Mouse (Mus musculus) ES-E14 (cell line): ENCODE data around the gene Ust.

ENCODE experiments used
- CHD2 ChIP-seq: IDR thresholded peaks from 2 replicates; pipeline ENCODE4 v1.6.1; 2014; ENCODE audit warnings: mild to moderate bottlenecking, low read depth, low read length, inconsistent platforms
- HCFC1 ChIP-seq: IDR thresholded peaks from 2 replicates; pipeline ENCODE4 v1.6.1; 2012; ENCODE audit warnings: low read length, inconsistent platforms, borderline replicate concordance; ENCODE audit not compliant: insufficient read depth
- MAFK ChIP-seq: IDR thresholded peaks from 2 replicates; pipeline ENCODE4 v1.6.1; 2014; ENCODE audit warnings: mild to moderate bottlenecking, low read depth, low read length, inconsistent platforms; ENCODE audit not compliant: insufficient read depth
- ZC3H11A ChIP-seq: IDR thresholded peaks from 2 replicates; pipeline ENCODE4 v1.6.1; 2012; ENCODE audit warnings: low read depth, mild to moderate bottlenecking, inconsistent platforms, low read length, borderline replicate concordance
- ZNF384 ChIP-seq: IDR thresholded peaks from 2 replicates; pipeline ENCODE4 v1.6.1; 2012; ENCODE audit warnings: low read depth, low read length, inconsistent platforms

DNA sequence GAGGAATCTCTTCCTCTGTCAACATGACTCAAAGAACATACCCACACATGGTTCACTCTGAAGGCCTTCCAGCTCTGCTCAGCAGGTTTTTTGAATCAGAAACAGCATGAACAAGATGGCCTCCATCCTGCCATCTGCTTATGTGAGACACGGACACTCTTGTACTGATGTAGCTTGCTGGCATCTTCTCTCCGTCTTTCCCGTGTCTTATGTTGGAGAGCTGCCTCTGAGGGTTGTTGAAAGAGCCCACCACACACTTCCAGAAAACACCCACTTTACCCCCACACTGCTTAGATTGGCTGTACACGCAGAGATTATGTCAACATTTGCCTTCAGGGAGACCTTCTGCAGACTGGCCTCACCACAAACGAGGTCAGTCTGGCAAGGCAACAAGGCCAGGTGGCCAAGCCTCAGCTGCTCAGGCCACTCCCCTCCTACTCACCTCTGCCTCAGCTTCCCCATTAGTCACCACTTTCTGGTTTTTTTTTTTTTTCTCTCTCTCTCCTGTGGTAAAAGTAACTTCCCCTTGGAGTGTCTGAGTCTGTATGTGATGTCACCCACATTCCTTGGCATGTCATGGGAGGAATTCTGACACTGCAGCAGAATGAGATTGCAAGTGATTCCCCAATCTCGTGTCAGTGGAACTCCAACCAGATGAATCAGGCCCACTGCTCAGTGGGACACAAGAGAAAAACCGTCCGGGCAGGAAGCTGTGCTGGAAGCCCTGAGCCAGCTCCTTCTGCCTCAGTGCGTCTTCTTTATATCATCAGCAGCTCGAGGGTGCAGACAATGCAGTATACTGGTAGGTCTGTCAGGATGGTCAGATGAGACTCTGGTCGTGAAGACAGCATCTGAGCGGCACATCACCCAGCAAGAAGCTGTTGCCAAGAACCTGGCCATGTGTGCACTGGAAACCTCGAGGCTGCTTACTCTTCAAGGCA is 19.4 kb downstream of the Ust start:
- TF ChIP-seq ZNF384 (no peak), CHD2 (no peak), MAFK (no peak), ZC3H11A (no peak), HCFC1 (no peak)
